Mouse (Mus musculus) erythroblast, embryonic 14.5 days (primary cell): Measurements from ENCODE around the gene Timm13. TPM values are rescaled to one million over a fixed set of nuclear protein-coding genes. Genes with fewer than 3 reads are reported as not detected.

Source experiments
- H3K27me3 ChIP-seq: 2 replicates; pipeline ENCODE4 v1.6.1; 2012; ENCODE audit warnings: inconsistent platforms; ENCODE audit not compliant: control insufficient read depth
- H3K36me3 ChIP-seq: 2 replicates; pipeline ENCODE4 v1.6.1; 2012; ENCODE audit warnings: mild to moderate bottlenecking, inconsistent platforms; ENCODE audit not compliant: control insufficient read depth
- H3K4me1 ChIP-seq: 2 replicates; pipeline ENCODE4 v1.6.1; 2012; ENCODE audit warnings: inconsistent platforms; ENCODE audit not compliant: control insufficient read depth
- H3K4me3 ChIP-seq: replicated peaks from 2 replicates; pipeline ENCODE3; 2012; ENCODE audit warnings: moderate library complexity, mild to moderate bottlenecking, inconsistent platforms
- H3K9me3 ChIP-seq: 2 replicates; pipeline ENCODE4 v1.6.1; 2012; ENCODE audit warnings: low read length, inconsistent platforms, mixed read lengths; ENCODE audit not compliant: control insufficient read depth
- GATA1 ChIP-seq: IDR thresholded peaks from 2 replicates; pipeline ENCODE4 v1.6.1; 2012; ENCODE audit warnings: low read length, inconsistent platforms, mixed read lengths
- TAL1 ChIP-seq: IDR thresholded peaks from 3 replicates; pipeline ENCODE4 v1.6.1; 2012; ENCODE audit warnings: low read length, inconsistent platforms, mixed read lengths
- polyA plus RNA-seq: library from polyadenylated mRNA; stranded (reverse); fragments of >175 nt; gene quantifications from 2 replicates; pipeline ENCODE4 v1.2.3, GENCODE M21; 2012

Gene Timm13
- polyA plus RNA-seq, 1 experiment: 32.1 TPM

GRCm38 (mm10) chr10:80914253-80914656 is 13.5 kb upstream of the Timm13 start:
- Histone ChIP-seq H3K27me3 (peaks cover 20% of the 10 kb centered on the region), H3K9me3 (no peaks in the 10 kb centered on the region), H3K4me3 (no peak overlapping the region), H3K36me3 (peaks cover 47% of the 10 kb centered on the region), H3K4me1 (peaks cover 55% of the 10 kb centered on the region)
- TF ChIP-seq TAL1 (no peak), GATA1 (no peak)

- H3K36me3 ChIP-seq: peaks cover 55% of the 10 kb centered on the region
- peaks cover 54% of the 10 kb centered on the region for H3K4me1 ChIP-seq
- TF ChIP-seq GATA1 (no peak), TAL1 (no peak)
These were observed 12.7 kb upstream of the Timm13 start for GRCm38 (mm10) chr10:80913364-80914011.

GRCm38 (mm10) chr10:80911891-80912290 is 11.1 kb upstream of the Timm13 start:
- no peaks in the 10 kb centered on the region for H3K9me3 ChIP-seq
- peaks cover 38% of the 10 kb centered on the region for H3K4me1 ChIP-seq
- no peak overlapping the region for H3K4me3 ChIP-seq
- TF ChIP-seq GATA1 (no peak), TAL1 (no peak)
- H3K36me3 ChIP-seq: peaks cover 70% of the 10 kb centered on the region
- H3K27me3 ChIP-seq: no peaks in the 10 kb centered on the region

More at GRCm38 (mm10) chr10:80913364-80914011, 12.7 kb upstream of the Timm13 start:
- Histone ChIP-seq H3K4me3 (no peak overlapping the region), H3K9me3 (no peaks in the 10 kb centered on the region), H3K27me3 (peaks cover 13% of the 10 kb centered on the region)

- TF ChIP-seq GATA1 (no peak), TAL1 (no peak)
- Histone ChIP-seq H3K27me3 (no peaks in the 10 kb centered on the region), H3K4me3 (no peak overlapping the region), H3K9me3 (no peaks in the 10 kb centered on the region), H3K4me1 (peaks cover 33% of the 10 kb centered on the region), H3K36me3 (peaks cover 72% of the 10 kb centered on the region)
These were observed 10.6 kb upstream of the Timm13 start for GRCm38 (mm10) chr10:80911354-80911753.

- no peaks in the 10 kb centered on the region for H3K9me3 ChIP-seq
- TF ChIP-seq GATA1: no peak
- no peak for TF ChIP-seq TAL1
- peaks cover 16% of the 10 kb centered on the region for H3K4me1 ChIP-seq
- peaks cover 88% of the 10 kb centered on the region for H3K36me3 ChIP-seq
- no peak overlapping the region for H3K4me3 ChIP-seq
- H3K27me3 ChIP-seq: no peaks in the 10 kb centered on the region
These were observed 8.8 kb upstream of the Timm13 start for GRCm38 (mm10) chr10:80909375-80910162.

- TF ChIP-seq GATA1 (no peak), TAL1 (no peak)
- H3K4me3 ChIP-seq: no peak overlapping the region
- no peaks in the 10 kb centered on the region for H3K9me3 ChIP-seq
- H3K4me1 ChIP-seq: peaks cover 15% of the 10 kb centered on the region
- peaks cover 75% of the 10 kb centered on the region for H3K36me3 ChIP-seq
- no peaks in the 10 kb centered on the region for H3K27me3 ChIP-seq
These were observed 3.9 kb upstream of the Timm13 start for GRCm38 (mm10) chr10:80904709-80905108.

GRCm38 (mm10) chr10:80904004-80904693 is 3.4 kb upstream of the Timm13 start:
- Histone ChIP-seq H3K36me3 (peaks cover 75% of the 10 kb centered on the region), H3K4me3 (no peak overlapping the region), H3K9me3 (no peaks in the 10 kb centered on the region), H3K27me3 (no peaks in the 10 kb centered on the region), H3K4me1 (peaks cover 21% of the 10 kb centered on the region)
- TF ChIP-seq GATA1 (no peak), TAL1 (no peak)

- no peaks in the 10 kb centered on the region for H3K27me3 ChIP-seq
- H3K9me3 ChIP-seq: no peaks in the 10 kb centered on the region
- TF ChIP-seq TAL1 (no peak), GATA1 (no peak)
- peaks cover 75% of the 10 kb centered on the region for H3K36me3 ChIP-seq
- H3K4me3 ChIP-seq: no peak overlapping the region
- peaks cover 28% of the 10 kb centered on the region for H3K4me1 ChIP-seq
These were observed 2.5 kb upstream of the Timm13 start for GRCm38 (mm10) chr10:80903282-80903681.
